Mouse (Mus musculus): ENCODE data around the gene Creb3l2.
A peak's percentile ranks its signal among the peaks of the same experiment; 100 is the strongest.
"Not testable (repeated sequence)": the region's sequence is repeated elsewhere in the genome, so short reads cannot be mapped to it uniquely, and the experiment has no call there.

Gene Creb3l2

GRCm38 (mm10) chr6:37442041-37442667, at the start of gene Creb3l2:
Creb3l2 (minus strand) TSS chr6:37442146.
- peak; percentile 99 for DNase-seq (ENCODE audit: low read depth, low spot score)

DNA sequence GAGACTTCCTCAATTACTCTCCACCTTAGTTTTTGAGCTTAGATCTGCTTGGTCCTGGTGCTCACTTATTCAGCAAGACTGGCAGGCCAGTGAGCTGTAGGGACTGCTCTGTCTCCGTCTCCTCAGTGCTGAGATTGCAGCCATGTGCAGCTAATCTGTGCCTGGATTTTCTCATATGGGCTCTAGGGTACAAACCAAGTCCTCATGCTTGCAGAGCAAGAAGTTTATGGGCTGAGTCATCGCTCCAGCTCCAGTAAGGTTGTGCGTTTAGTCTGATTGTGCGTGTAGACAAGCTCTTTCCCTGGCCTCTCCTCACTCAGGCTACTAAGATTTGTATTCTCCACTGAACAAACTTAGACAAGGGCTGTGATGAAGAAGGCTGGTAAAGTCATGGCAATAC, 44.6 kb upstream of the Creb3l2 start:
- no peak for DNase-seq (ENCODE audit: low read depth, low spot score)

- peak; percentile 62 for DNase-seq (ENCODE audit: low read depth, low spot score)
Observed at GRCm38 (mm10) chr6:37484588-37485070, 42.7 kb upstream of the Creb3l2 start.

GRCm38 (mm10) chr6:37483262-37483661, 41.3 kb upstream of the Creb3l2 start:
- no peak for DNase-seq (ENCODE audit: low read depth, low spot score)

- DNase-seq (ENCODE audit: low read depth, low spot score): no peak
Observed at GRCm38 (mm10) chr6:37481147-37481546, 39.2 kb upstream of the Creb3l2 start.

DNA sequence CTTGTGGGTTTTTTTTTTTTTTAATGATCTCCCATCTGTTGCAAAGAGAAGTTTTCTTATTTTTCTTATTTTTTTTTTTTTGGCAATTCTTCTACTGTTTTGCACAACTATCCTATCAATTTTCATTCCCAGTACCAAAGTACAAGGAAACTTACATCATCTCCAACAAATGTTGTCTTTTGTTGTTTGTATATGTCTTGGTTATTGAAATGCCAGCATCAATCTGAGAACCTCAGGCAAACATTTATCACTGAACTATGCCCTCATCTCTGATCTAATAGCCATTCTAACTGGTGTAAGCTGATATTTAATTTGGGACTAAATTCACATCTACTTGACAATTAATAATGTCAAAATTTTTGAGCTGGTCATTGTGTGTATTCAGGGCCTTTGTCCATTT, 38.1 kb upstream of the Creb3l2 start:
- DNase-seq (ENCODE audit: low read depth, low spot score): no peak

- DNase-seq (ENCODE audit: low read depth, low spot score): no peak
Observed at GRCm38 (mm10) chr6:37478481-37478880, 36.5 kb upstream of the Creb3l2 start.

GRCm38 (mm10) chr6:37473674-37474342, 31.9 kb upstream of the Creb3l2 start:
- no peak for DNase-seq (ENCODE audit: low read depth, low spot score)

DNA sequence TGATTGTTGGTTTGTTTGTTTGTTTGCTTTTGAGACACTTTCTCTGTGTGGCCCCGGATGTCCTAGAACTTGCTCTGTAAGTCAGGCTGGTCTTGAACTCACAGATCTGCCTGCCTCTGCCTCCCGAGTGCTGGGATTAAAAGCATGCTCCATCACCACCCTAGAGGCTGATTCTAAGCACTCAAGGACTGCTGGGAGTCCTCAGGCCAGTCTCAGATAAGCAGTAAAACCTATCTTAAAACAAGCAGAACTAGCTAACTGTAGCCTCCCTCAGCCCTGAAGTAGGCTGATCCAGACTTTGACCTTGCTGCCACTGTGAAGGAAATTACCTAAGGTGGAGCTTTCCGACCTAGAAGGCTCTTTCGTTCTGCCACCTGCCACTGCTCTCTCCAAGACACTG, 28.3 kb upstream of the Creb3l2 start:
- DNase-seq (ENCODE audit: low read depth, low spot score): no peak

DNA sequence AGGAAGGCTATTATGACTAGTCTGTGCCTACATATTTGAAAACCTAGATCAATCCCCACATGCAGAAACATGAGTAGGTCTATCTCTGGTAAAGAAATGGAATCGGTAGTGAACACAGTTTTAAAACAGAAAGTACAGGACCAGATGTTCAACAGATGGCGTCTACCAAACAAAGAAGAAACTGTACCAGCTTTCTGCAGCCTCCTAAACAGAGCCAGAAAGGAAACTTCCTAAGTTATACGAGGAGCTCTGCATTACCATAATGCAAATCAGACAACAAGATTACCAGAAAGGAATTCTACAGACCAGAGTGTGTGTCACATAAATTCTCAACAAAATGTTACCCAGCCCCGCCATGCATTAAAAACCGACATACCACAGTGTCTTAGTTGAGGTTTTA, 23.9 kb upstream of the Creb3l2 start:
- peak; percentile 80 for DNase-seq (ENCODE audit: low read depth, low spot score)

GRCm38 (mm10) chr6:37465356-37465755, 23.4 kb upstream of the Creb3l2 start:
- no peak for DNase-seq (ENCODE audit: low read depth, low spot score)

GRCm38 (mm10) chr6:37464585-37464984, 22.6 kb upstream of the Creb3l2 start:
- no peak for DNase-seq (ENCODE audit: low read depth, low spot score)

DNA sequence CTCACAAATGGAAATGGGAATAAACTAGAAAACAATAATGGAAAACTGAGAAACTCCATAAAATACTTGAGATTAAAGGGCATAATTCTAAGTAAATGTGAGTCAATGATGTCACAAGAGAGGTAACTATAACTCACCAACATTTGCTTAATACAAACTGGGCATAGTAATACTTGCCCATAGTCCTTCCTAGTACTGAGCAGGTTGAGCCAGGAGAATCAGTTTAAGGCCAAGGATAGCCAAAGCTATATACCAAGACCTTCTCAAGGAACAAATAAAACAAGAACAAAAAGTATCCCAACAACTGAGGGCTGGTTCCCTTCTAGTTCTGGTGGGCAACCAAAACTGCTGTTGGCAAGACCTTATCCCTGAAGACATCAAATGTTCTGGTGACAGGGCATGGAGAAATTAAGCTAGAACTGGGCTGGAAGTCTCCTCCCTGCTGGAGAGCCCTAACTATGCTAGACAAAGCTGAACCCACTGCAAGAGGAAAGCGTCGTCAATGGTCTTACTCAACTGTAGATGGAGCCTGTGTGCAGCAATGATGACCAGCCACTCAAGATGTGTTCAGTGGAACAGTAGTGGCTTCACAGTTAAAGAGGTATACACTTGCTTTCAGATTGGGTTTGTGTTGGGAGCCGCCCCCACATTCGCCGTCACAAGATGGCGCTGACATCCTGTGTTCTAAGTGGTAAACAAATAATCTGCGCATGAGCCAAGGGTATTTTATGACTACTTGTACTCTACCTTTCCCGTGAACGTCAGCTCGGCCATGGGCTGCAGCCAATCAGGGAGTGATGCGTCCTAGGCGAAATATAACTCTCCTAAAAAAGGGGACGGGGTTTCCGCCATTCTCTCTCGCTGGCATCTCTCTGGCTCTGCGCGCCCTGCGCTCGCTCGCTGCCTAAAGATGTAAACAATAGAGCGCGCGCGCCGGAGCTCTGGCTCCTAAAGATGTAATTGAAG, 21.9 kb upstream of the Creb3l2 start:
- peak; percentile 74 for DNase-seq (ENCODE audit: low read depth, low spot score)

- no peak for DNase-seq (ENCODE audit: low read depth, low spot score)
Observed at GRCm38 (mm10) chr6:37460681-37461080, 18.7 kb upstream of the Creb3l2 start.

GRCm38 (mm10) chr6:37459656-37460055, 17.7 kb upstream of the Creb3l2 start:
- DNase-seq (ENCODE audit: low read depth, low spot score): not testable (repeated sequence)

DNA sequence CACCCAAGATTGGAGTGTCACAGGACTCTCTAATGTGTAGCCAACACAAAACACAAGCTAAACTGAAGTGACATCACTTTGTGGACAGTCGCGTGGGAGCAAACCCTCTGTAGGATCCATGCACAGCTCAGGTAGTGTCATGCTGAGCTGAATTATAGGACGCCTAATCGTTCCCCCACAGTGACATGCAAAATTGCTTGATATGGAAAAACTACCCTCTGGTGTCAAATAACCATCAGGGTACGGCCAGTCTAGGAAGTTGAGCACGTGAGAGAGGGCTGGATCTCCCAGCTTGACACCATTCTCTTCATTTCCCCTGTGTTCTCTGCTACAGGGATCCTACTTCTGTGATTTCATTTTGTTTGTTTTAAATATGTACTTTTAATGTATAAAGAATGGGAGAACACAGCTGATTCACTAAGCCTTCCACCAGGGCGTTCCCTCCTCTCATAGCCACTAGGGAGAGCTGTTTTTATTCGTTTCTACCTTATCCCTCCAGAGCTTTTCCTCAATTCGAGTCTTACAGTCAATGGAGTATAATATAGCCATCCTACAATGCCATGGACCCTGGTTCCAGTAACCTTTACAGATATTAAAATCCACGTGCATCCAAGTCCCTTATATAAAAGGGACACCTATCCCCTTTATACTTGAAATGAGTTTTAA, 16.2 kb upstream of the Creb3l2 start:
- DNase-seq (ENCODE audit: low read depth, low spot score): no peak

DNA sequence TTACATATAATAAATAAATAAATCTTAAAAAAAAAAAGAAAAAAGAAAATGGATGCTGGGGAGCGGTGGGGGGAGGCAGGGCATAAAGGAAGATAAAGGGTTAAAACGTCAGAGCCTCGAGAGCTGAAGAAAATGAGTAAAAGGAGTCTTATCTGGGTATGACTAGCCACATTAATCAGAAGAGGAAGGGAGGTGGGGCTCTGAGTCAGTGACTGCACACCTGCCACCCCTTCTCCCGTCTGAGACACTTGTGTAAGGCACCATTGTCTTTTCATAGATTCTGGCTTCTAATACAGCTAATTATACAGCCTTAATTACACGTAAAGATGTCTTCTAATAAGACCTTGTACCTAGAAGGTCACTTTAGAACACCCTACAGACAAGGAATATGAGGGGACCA, 13.6 kb upstream of the Creb3l2 start:
- no peak for DNase-seq (ENCODE audit: low read depth, low spot score)

- no peak for DNase-seq (ENCODE audit: low read depth, low spot score)
Observed at GRCm38 (mm10) chr6:37453047-37453446, 11.1 kb upstream of the Creb3l2 start.

DNA sequence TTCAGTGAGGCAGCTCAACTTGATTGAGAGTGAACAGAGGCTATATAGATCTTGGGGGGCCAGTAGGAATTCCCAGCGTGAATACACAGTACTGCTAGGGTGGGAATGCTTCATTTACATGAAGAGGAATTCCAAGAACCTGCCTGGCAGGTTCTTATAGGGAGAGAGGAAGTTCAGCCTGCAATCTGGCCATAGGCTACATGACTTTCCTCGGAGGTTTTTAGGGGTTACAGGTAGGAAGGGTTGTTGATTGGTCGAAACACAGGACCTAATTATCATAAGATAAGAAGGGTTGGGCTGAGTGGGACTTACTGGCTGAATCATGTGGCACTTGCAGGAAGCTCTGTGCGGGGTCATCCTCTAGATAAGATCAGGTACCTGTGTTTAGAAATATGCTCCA, 9.7 kb upstream of the Creb3l2 start:
- DNase-seq (ENCODE audit: low read depth, low spot score): no peak

DNA sequence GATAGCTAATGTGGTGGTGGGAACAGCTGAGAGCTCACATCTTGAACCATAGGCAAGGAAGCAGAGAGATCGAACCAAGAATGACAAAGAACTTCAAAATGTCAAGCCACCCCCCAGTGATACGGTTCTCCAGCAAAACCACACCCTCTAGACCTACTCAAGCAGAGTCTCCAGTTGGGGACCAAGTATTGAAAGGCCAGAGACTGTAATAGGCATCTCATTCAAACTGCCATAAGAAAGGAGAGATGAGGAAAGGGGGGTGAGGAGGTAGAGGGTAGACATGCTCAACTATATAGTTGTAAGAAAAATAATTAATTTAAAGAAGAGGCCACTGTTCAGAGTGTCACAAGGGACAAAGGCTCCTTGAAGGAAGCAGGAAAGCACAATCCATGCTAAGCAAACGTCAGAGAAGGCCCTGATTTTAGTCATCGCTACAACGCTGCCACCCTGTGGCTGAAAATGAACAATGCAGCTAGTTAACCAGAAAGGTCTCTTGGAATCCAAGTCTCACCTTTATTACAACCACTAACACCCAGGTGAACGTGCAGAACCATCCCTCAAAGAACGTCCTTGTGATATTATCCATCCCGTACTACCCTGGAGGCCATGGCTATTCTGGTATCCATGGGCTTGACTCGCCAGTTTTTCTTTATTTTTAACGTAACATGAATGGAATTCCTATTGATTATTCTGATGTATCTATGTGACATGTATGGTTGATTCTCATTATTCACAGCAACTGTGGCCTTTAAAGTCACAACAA, 5.9 kb upstream of the Creb3l2 start:
- peak; percentile 44 for DNase-seq (ENCODE audit: low read depth, low spot score)

DNA sequence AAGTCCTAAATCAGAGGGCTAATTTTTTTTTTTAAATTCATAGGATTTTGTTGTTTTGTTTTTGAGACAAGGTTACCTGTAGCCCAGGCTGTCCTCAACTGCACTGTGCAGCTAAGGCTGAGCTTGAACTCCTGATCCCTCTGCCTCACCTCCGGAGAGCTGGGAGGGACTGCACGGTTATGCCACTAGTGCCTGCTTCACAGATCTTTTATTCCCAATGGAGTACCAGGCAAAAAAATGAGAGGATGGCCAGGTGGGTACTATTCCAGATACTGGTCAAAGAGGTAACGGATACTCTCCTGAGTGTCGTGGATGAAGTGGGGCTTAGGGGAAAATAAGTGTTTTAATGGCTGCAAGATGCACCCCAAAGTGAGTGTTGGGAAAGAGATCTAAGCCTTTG, 835 bp upstream of the Creb3l2 start:
- no peak for DNase-seq (ENCODE audit: low read depth, low spot score)

Measured in telencephalon, adult 2 months (tissue).